Mouse (Mus musculus): Measurements from ENCODE around the gene St3gal5.

Gene St3gal5

DNA sequence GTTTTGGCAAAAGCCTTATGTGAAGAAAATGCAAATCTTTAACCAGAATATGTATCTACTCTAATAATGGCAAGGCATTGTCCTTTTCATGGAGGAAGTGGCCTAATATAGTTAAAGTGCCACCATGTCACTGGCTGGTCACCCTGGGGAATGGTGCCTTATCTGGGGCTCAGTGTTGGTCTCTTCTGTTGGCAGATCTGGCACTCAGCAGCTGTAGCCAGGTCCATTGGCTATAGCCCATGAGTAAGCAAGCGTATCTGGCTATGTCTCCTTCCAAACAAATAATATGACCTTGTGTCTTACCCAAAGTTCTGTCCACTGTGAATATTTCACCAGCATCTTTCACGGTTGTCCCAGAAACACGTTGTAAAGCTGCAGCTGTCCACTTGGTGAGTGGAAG is 74.0 kb downstream of the St3gal5 start:
- no peak for DNase-seq

DNA sequence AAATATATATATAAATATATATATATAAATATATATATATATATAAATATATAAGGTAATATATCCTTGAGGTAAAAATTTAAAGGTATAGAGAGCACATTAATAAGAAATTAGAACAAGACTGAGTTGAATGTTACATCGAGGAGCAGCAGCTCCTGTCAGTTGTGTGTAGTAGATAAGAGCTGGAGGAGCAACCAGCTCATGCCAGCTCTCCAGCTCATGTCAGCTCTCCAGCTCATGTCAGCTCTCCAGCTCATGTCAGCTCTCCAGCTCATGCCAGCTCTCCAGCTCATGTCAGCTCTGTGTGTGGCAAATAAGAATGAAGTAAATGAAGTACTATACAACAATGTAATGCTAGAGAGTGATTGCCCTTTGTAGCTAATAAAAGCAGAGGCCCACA is 76.0 kb downstream of the St3gal5 start:
- no peak for DNase-seq

DNA sequence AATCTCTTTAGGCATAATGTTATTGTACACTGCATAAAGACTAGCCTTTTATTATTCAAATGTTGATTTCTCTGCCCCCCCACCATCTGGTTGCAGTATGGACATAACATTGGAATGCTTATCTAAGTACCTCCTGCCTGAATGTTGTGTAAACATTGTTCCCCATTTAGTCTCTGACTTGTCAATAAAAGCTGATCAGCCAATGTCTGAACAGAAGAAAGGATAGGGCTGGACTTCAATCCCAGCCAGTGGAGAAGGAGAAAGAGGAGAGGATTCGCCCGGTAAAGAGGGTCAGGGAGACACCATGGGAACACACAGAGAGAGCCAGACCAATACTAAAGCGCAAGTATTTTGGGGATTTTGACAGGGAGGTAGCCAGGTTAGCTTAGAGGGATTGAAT is 78.0 kb downstream of the St3gal5 start:
- no peak for DNase-seq

DNA sequence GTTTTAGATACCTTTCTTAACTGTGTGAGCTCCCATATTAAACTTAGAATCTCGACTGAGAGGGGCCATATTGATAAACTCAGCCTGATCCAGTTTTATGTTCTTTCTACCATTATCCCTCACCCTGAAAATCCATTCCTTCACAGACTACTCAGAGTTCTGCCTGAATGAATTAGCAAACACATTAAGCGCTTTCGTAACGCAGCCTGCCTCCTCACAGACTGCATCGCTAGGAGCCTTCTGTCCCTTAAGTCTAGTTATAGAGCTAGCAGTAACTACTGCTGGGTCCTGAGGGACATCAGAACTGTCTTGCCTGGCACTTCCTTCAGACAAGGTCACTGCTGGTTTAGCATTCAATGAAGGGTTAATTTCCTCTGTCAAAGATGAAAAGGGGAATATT is 78.6 kb downstream of the St3gal5 start:
- no peak for DNase-seq

- DNase-seq: no peak
Observed at GRCm38 (mm10) chr6:72177417-72177816, 80.0 kb downstream of the St3gal5 start.

GRCm38 (mm10) chr6:72179006-72179405 is 81.6 kb downstream of the St3gal5 start:
- no peak for DNase-seq

- no peak for DNase-seq
Observed at GRCm38 (mm10) chr6:72179562-72180502, 82.4 kb downstream of the St3gal5 start.

DNA sequence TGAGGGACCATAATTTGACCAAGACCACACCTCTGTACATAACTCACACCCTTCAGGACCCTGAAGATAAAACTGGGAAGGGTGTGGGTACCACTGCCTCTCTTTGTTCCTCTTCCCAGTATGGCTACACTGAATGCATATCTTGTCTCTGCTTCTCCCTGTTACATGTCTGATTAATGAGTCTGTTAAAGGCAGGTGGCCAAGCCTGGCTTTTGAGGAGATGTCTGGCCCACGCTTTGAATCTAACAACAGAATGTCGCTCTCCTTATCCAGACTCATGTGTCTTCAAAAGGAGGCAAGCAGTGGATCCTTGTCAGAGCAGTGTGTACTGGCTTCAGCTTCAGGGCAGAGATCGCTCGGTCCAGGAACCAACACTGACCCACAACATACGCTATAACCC is 87.2 kb downstream of the St3gal5 start:
- no peak for DNase-seq

GRCm38 (mm10) chr6:72185893-72186490 is 88.6 kb downstream of the St3gal5 start:
- peak; percentile 53 to 84 for DNase-seq

DNA sequence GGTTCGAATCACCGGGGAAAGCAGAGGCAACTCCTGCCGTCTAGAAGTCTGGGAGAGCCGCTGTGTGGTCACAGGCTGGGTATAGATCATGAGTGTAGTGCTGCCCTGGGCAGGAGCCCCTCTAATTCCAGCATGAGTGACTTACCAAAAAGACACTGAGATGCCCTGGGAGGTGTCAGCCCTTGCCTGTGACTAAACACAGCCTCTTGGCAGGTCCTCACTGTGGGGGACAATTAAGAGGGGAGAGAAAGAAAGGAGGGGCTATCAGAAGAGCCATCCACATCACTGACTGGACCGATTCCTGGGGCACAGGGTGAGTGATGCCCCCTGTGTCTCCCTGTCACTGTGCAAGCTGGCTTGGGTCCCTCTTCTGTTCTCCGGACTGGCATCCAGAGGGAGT is 89.4 kb downstream of the St3gal5 start:
- DNase-seq: no peak

GRCm38 (mm10) chr6:72189061-72189863 is 91.9 kb downstream of the St3gal5 start:
- no peak for DNase-seq

DNA sequence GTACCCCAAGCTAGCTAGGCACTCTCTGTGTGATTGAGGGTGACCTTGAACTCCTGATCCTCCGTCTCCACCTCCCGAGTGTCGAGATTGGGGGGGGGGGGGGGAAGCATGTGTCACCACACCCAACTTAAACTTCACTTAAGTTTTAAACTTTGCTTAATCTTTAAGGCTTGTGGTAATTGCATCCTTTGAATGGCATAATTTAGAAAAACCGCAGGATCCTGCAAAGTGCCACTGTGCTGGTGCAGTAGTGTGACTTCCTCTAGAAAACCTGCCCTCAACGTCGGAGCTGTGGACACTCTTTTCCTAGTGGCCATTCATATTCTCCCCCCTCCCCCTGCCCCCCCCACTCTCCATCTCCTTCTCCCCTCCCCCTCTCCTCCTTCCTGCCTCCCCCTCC is 92.7 kb downstream of the St3gal5 start:
- DNase-seq: no peak

- no peak for DNase-seq
Observed at GRCm38 (mm10) chr6:72190577-72190976, 93.2 kb downstream of the St3gal5 start.

- no peak for DNase-seq
Observed at GRCm38 (mm10) chr6:72196660-72197059, 99.3 kb downstream of the St3gal5 start.

DNA sequence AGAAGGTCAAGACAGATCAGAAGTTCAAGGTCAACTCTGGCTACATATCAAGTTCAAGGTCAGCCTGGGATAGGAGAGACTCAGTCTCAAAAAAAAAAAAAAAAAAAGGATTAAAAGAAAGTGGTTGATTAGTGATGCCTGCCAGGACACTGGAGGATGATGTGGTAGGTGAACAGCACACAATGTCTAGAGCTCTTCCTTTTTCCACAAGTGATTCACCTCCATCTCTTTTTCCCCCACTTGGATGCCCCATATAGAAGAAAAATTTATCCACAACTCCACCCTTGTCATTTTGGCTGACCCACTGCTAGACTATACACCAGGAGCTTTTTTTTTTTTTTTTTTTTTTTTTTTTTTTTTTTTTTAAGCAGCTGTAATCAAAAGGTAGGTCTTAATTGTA is 100.1 kb downstream of the St3gal5 start:
- no peak for DNase-seq

DNA sequence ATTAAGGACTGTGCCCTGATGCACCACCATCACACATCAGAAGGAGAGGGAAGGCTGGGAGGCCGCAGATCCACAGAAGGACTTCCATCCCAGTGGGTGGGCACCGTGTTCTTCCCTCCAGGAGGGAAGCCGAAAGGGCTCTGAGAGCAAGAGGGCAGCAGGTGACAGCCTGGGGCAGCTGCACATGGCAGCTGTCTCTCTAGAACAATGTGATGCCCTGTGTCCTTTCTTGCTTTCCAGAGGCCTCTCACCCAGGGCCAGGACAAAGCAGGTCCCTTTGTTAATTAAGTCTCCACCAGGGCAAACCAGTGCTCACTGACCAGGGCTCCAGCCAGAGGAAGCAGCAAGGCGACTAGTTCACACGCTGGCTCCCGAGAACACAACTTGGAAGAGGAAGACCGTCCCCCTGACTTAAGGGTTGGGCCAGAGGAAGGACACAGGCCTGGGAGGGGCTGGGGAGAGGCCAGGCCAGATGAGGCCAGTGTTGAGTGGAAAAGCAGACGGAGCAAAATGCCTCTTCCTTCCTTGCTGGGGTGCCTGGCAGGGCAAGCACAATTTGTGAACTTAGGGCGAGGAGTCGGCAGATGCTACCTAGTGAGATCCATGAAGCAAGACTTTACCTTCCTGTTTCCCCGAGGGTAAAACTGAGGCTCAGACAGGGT is 103.3 kb downstream of the St3gal5 start:
- peak; percentile 39 to 44 for DNase-seq

- no peak for DNase-seq
Observed at GRCm38 (mm10) chr6:72202732-72203131, 105.3 kb downstream of the St3gal5 start.

DNA sequence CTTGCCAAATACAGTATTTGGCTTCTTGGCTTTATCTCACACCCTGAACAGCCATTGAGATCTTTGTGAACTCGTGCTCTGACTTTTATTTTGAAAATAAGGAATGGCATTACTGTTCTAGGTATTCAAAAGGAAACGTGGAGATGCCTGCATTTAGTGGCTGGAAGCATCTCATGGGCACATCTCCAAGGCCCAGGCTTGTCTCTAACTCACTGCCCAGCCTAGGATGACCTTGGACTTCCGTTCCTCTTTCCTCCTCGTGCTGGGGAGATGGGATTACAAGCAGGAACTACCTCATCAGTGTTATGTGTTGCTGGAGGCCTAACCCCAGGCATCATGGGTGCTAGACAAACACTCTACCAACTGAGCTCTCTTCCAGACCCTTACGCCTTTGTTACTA is 105.9 kb downstream of the St3gal5 start:
- DNase-seq: no peak
